Mouse (Mus musculus): Measurements from ENCODE around the gene Cdk6. TPM values are rescaled to one million over a fixed set of nuclear protein-coding genes. Genes with fewer than 3 reads are reported as not detected.

Gene Cdk6
- polyA plus RNA-seq, 1 experiment: 42.2 TPM

DNA sequence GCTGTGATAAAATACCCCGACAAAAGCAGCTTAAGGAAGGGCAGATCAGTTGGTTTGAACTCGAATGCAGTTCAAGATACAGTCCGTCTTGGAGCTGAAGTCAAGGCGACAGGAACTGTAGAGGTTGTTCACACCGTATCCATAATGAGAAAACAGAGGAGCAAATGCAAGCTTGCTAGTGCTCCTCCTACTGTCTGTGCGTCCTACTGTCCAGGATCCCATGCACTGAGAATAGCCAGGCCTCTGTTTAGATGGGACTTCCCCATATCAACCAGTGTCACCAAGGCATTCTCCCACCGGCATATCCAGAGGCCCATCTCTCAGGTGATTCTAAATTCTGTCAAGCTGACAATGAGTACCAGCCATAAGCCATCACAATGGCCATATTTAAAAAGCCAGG is 18.6 kb downstream of the Cdk6 start:
- H3K4me3 ChIP-seq (ENCODE audit: control insufficient read depth, insufficient read depth, low read length): no peak overlapping the region
- TF ChIP-seq CTCF (IDR thresholded peaks at IDR 0.05; ENCODE audit: borderline replicate concordance, control insufficient read depth, extremely low read depth, insufficient read depth, low read length, poor library complexity) (no peak), POLR2A (IDR thresholded peaks at IDR 0.05; ENCODE audit: control insufficient read depth, extremely low read depth, insufficient read depth, low read length, poor library complexity) (no peak)
- WGBS: 91% methylated on average over 7 of the region's 7 CpGs
- H3K4me1 ChIP-seq (replicated peaks; ENCODE audit: control insufficient read depth, insufficient read depth, low read length): peaks cover 12% of the 10 kb centered on the region
- no peak for DNase-seq
- no peaks in the 10 kb centered on the region for H3K27me3 ChIP-seq (ENCODE audit: control insufficient read depth, insufficient read depth, low read length)
- no peaks in the 10 kb centered on the region for H3K36me3 ChIP-seq (ENCODE audit: control insufficient read depth, insufficient read depth, low read length)
- no peak overlapping the region for H3K27ac ChIP-seq (ENCODE audit: control insufficient read depth, insufficient read depth, low read length)

DNA sequence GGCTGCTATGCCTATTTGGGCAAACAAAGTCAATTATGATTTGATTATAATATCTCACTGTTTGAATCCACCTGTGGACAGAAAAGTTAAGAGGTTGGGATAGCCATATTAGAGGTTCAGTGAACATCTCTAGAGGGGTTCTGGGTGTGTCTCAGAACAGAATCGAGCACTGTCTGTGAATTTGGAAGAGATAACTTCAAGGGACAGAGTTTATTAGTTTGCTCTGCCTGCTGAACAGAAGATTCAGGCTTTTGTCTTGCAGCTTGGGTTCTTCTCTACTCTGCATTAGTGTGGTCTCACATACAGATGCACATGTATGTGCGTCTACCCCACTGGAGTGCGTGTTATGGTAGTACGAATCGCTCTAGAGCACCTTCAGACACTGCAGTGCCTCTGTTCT is 20.0 kb downstream of the Cdk6 start:
- DNase-seq: no peak

DNA sequence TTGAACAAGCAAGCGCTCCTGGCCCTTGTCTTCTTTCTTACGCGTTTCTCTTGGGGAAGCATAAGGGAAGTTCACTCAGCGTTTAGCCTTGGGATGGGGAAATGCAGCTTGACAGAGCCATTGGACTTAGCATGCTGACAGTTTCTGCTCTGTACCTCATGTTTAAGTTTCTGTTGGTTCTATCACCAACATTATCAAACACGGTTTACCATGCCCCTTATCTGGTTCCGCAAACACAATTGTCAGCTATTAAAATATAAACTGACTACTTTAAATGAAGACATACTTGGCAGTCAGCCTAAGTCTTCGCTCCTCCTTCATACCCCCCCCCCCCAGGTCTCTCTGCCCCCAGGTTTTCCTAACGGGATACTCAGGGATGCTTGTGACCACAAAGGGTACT is 20.8 kb downstream of the Cdk6 start:
- no peaks in the 10 kb centered on the region for H3K36me3 ChIP-seq (ENCODE audit: control insufficient read depth, insufficient read depth, low read length)
- DNase-seq: no peak
- H3K27me3 ChIP-seq (ENCODE audit: control insufficient read depth, insufficient read depth, low read length): no peaks in the 10 kb centered on the region
- no peak overlapping the region for H3K27ac ChIP-seq (ENCODE audit: control insufficient read depth, insufficient read depth, low read length)
- H3K4me1 ChIP-seq (replicated peaks; ENCODE audit: control insufficient read depth, insufficient read depth, low read length): peaks cover 4% of the 10 kb centered on the region
- no peak overlapping the region for H3K4me3 ChIP-seq (ENCODE audit: control insufficient read depth, insufficient read depth, low read length)
- TF ChIP-seq POLR2A (IDR thresholded peaks at IDR 0.05; ENCODE audit: control insufficient read depth, extremely low read depth, insufficient read depth, low read length, poor library complexity): no peak
- no peak for TF ChIP-seq CTCF (IDR thresholded peaks at IDR 0.05; ENCODE audit: borderline replicate concordance, control insufficient read depth, extremely low read depth, insufficient read depth, low read length, poor library complexity)
- 73% methylated on average over 8 of the region's 8 CpGs for WGBS

More for the DNA sequence above, 20.0 kb downstream of the Cdk6 start:
- no peak for TF ChIP-seq CTCF (IDR thresholded peaks at IDR 0.05; ENCODE audit: borderline replicate concordance, control insufficient read depth, extremely low read depth, insufficient read depth, low read length, poor library complexity)
- no peak for TF ChIP-seq POLR2A (IDR thresholded peaks at IDR 0.05; ENCODE audit: control insufficient read depth, extremely low read depth, insufficient read depth, low read length, poor library complexity)
- Histone ChIP-seq H3K4me3 (ENCODE audit: control insufficient read depth, insufficient read depth, low read length) (no peak overlapping the region), H3K36me3 (ENCODE audit: control insufficient read depth, insufficient read depth, low read length) (no peaks in the 10 kb centered on the region), H3K27ac (ENCODE audit: control insufficient read depth, insufficient read depth, low read length) (no peak overlapping the region), H3K27me3 (ENCODE audit: control insufficient read depth, insufficient read depth, low read length) (no peaks in the 10 kb centered on the region), H3K4me1 (replicated peaks; ENCODE audit: control insufficient read depth, insufficient read depth, low read length) (peaks cover 4% of the 10 kb centered on the region)
- WGBS: 93% methylated on average over 5 of the region's 5 CpGs

DNA sequence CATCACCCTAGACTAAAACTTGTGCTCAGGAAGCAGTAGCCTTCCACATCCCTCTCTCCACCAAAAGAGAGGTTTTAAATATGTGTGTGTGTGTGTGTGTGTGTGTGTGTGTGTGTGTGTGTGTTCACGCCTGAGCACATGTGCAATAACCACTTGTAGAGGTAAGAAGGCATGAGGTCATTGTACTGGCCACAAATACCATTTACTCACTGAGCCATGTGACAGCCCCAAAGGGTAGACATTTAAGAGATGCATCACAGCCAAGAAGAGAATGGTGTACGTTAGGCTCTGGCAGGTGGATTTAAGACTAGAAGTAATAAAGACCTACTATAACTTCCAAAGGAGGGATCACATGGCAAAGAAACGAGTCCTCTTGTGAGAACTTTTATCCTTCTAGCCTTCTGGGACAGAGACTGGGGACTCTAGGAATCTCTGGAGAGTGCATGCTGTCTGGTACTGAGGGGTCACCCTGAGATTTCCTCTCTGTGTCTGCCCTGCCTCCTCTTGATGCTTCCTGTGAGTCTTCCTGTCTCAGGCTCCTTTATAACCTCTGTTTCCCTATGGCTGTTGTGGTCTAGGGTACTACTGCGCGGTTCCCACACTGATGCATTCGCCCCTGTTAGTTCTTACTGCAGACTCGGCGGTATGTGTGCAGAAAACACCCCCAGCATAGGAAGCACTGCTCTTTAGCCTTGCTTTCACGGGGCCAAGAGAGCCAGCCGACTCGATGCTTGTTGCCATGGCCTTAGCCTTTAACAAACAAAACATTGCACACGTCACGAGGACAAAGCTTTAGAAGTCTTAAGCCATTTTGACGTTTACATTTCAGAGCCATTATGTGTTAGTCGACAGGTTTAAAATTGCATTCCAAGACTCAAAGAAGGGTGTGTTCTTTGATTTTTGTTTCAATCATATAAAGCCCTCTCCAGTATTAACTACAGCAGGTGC is 22.0 kb downstream of the Cdk6 start:
- Histone ChIP-seq H3K27ac (ENCODE audit: control insufficient read depth, insufficient read depth, low read length) (no peak overlapping the region), H3K4me3 (ENCODE audit: control insufficient read depth, insufficient read depth, low read length) (no peak overlapping the region), H3K4me1 (replicated peaks; ENCODE audit: control insufficient read depth, insufficient read depth, low read length) (peaks cover 4% of the 10 kb centered on the region), H3K27me3 (ENCODE audit: control insufficient read depth, insufficient read depth, low read length) (no peaks in the 10 kb centered on the region), H3K36me3 (ENCODE audit: control insufficient read depth, insufficient read depth, low read length) (no peaks in the 10 kb centered on the region)
- TF ChIP-seq CTCF (IDR thresholded peaks at IDR 0.05; ENCODE audit: borderline replicate concordance, control insufficient read depth, extremely low read depth, insufficient read depth, low read length, poor library complexity) (no peak), POLR2A (IDR thresholded peaks at IDR 0.05; ENCODE audit: control insufficient read depth, extremely low read depth, insufficient read depth, low read length, poor library complexity) (no peak)
- WGBS: 32% methylated on average over 15 of the region's 15 CpGs
- no peak for DNase-seq

GRCm38 (mm10) chr5:3367045-3367444 is 25.8 kb downstream of the Cdk6 start:
- 95% methylated on average over 4 of the region's 4 CpGs for WGBS
- TF ChIP-seq POLR2A (IDR thresholded peaks at IDR 0.05; ENCODE audit: control insufficient read depth, extremely low read depth, insufficient read depth, low read length, poor library complexity): no peak
- TF ChIP-seq CTCF (IDR thresholded peaks at IDR 0.05; ENCODE audit: borderline replicate concordance, control insufficient read depth, extremely low read depth, insufficient read depth, low read length, poor library complexity): no peak
- Histone ChIP-seq H3K4me1 (replicated peaks; ENCODE audit: control insufficient read depth, insufficient read depth, low read length) (peaks cover 4% of the 10 kb centered on the region), H3K27ac (ENCODE audit: control insufficient read depth, insufficient read depth, low read length) (no peak overlapping the region), H3K4me3 (ENCODE audit: control insufficient read depth, insufficient read depth, low read length) (no peak overlapping the region), H3K36me3 (ENCODE audit: control insufficient read depth, insufficient read depth, low read length) (no peaks in the 10 kb centered on the region), H3K27me3 (ENCODE audit: control insufficient read depth, insufficient read depth, low read length) (no peaks in the 10 kb centered on the region)
- no peak for DNase-seq

- WGBS: 73% methylated on average over 6 of the region's 6 CpGs
- Histone ChIP-seq H3K36me3 (ENCODE audit: control insufficient read depth, insufficient read depth, low read length) (no peaks in the 10 kb centered on the region), H3K4me3 (ENCODE audit: control insufficient read depth, insufficient read depth, low read length) (no peak overlapping the region), H3K27me3 (ENCODE audit: control insufficient read depth, insufficient read depth, low read length) (no peaks in the 10 kb centered on the region), H3K4me1 (replicated peaks; ENCODE audit: control insufficient read depth, insufficient read depth, low read length) (no peaks in the 10 kb centered on the region; the same call in 1 of the 2 replicates), H3K27ac (ENCODE audit: control insufficient read depth, insufficient read depth, low read length) (no peak overlapping the region; the same call in 1 of the 2 replicates)
- no peak for DNase-seq
- no peak for TF ChIP-seq CTCF (IDR thresholded peaks at IDR 0.05; ENCODE audit: borderline replicate concordance, control insufficient read depth, extremely low read depth, insufficient read depth, low read length, poor library complexity)
- TF ChIP-seq POLR2A (IDR thresholded peaks at IDR 0.05; ENCODE audit: control insufficient read depth, extremely low read depth, insufficient read depth, low read length, poor library complexity): no peak
These were observed 28.0 kb downstream of the Cdk6 start for GRCm38 (mm10) chr5:3369317-3369716.

Measured in thymus, adult 2 months (tissue).